Mouse (Mus musculus): ENCODE measurements at regions not wholly inside any gene's neighbourhood (a gene's known extent, or its start where the extent isn't known, plus 50 kb on each side); places are given as distances from the start of the nearest gene placed in this dataset.
"Not testable (repeated sequence)": the region's sequence is repeated elsewhere in the genome, so short reads cannot be mapped to it uniquely, and the experiment has no call there.

GRCm38 (mm10) chr9:92836156-92836555 is 294.1 kb downstream of the Plod2 start:
- not testable (repeated sequence) for DNase-seq (ENCODE audit: extremely low spot score in 1 of 2, low spot score in 1 of 2)

DNA sequence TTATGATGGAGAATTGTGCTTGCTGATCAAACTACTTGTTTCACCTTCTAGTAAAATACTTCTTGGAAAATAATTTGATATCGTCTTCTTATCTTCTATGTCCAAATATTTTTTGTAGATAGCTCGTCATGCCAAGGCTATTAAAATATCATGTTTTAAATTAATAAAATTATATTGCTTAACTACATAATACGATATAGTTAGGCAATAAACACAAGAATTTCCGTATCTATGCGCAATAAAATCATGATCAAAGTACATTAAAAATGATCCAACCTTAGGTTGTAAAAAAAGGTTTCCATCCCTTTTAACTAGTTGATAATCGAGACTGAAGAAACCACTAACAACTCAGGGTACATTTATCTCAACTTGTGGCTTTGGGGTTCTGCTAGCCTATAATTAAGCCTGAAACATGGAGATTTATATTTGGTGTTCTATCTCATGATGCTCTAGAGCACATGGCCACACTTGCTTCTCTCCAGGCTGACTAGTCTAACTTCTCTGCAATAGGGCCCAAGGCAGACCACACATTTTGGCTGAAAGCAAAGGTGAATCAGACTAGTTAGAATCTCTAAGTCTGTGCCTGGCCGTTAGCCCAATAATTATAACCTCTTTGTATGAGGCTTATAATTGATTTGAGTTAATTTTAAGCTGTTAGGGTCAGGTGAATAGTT is 314.5 kb downstream of the Plod2 start:
- DNase-seq (ENCODE audit: extremely low spot score in 1 of 2, low spot score in 1 of 2) = no peak

DNA sequence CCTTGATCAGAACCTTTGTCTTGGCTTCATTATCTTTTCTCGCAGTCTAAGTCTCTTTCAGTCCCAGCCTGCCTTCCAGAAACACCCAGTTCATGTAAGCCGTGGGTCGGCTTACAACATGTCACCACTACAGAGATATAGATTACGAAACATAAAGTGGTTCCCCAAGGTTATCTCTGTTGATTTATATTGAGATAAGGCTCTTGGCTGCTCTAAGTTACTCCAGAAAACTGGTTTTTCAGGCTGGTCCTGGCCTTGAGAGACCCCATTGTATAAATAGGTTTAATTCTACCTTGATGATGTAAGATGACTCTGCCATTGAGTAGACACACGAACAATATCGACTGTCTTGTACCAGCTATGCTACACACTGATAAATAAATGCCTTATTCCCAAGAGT is 323.8 kb downstream of the Plod2 start:
- DNase-seq (ENCODE audit: extremely low spot score in 1 of 2, low spot score in 1 of 2) = no peak

GRCm38 (mm10) chr9:92878589-92878988 is 336.6 kb downstream of the Plod2 start:
- peak; percentile 10 to 84 for DNase-seq (ENCODE audit: extremely low spot score in 1 of 2, low spot score in 1 of 2)

DNA sequence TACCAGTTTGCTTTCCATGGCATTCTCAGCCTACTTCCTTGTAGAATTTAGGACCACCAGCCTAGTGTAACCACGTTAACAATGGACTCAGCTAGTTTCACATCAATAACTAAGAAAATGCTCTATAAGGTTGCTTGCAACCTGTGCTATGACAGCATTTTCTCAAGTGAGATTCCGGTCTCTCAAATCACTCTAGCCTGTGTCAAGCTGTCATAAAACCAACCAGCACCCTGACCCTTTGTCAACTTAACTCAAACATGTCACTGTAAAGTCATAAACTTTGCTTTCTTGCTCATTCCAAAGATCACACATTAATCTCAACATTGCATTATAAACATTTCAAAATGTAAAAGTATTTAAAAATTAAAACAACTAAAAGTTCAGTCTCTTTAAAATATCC is 337.8 kb downstream of the Plod2 start:
- no peak for DNase-seq (ENCODE audit: extremely low spot score in 1 of 2, low spot score in 1 of 2)

GRCm38 (mm10) chr9:92882251-92882832 is 340.3 kb downstream of the Plod2 start:
- DNase-seq (ENCODE audit: extremely low spot score in 1 of 2, low spot score in 1 of 2) = no peak

GRCm38 (mm10) chr9:92890063-92890462 is 348.0 kb downstream of the Plod2 start:
- no peak for DNase-seq (ENCODE audit: extremely low spot score in 1 of 2, low spot score in 1 of 2)

GRCm38 (mm10) chr9:92899733-92900132 is 357.7 kb downstream of the Plod2 start:
- peak; percentile 9 to 70 for DNase-seq (ENCODE audit: extremely low spot score in 1 of 2, low spot score in 1 of 2)

DNA sequence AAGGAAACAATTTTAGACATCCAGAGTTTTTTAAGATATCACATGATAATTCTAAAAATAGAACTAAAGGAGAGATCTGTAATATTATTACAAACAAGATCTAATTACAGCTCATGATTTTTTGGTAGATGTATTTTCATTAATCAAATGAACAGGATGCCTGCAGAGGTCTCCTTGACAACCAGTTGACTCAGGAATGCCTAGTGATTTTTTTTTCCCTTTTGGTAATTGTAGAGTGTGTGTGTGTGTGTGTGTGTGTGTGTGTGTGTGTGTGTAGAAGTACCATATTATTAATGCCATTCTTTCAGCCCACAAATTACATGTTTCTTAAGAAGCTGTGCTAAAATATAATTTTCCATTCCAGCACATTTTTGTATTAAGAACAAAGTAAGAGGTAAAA is 365.1 kb downstream of the Plod2 start:
- no peak for DNase-seq (ENCODE audit: extremely low spot score in 1 of 2, low spot score in 1 of 2)

GRCm38 (mm10) chr9:92919396-92919795 is 377.4 kb downstream of the Plod2 start:
- DNase-seq (ENCODE audit: extremely low spot score in 1 of 2, low spot score in 1 of 2) = peak; percentile 31 to 39

DNA sequence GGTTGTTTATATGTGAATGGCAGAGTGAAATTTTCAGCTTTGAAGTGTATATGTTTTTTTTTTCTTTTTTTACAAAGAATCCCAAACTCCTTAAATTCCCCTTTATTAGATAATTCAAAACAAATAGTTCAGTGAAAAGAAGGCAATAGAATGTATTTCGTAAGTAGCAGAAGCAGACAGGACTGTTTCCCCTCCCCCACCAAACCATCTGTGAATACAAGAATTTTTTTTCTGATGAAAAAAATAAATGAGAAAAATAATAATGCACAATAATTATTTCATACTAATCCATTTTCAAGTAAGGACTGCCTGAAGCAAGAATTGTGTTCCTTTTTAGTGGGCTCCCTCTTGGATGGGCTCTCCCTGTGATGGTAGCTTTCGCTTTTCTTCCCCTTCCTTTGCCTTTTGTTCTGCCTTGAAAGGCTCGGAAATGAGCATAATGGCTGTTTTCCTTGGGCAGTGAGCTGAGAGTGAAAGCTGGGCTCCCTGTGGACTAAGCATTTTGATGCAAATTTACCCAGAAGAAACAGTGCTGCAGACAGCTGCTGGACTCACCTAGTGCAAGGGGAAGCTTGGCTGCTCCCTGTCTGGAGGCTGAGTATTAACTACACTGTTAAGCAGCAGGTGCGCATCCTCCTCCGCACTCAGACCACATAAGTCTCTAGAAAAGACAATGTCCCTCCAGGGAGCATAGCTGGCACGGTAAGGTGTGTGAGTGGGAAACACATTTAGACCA is 388.4 kb downstream of the Plod2 start:
- peak; percentile 3 to 30 for DNase-seq (ENCODE audit: extremely low spot score in 1 of 2, low spot score in 1 of 2)

GRCm38 (mm10) chr9:92937802-92938201 is 395.8 kb downstream of the Plod2 start:
- peak; percentile 33 to 48 for DNase-seq (ENCODE audit: extremely low spot score in 1 of 2, low spot score in 1 of 2)

GRCm38 (mm10) chr9:92950092-92950491 is 408.1 kb downstream of the Plod2 start:
- DNase-seq (ENCODE audit: extremely low spot score in 1 of 2, low spot score in 1 of 2) = no peak

- no peak for DNase-seq (ENCODE audit: extremely low spot score in 1 of 2, low spot score in 1 of 2)
Measured at GRCm38 (mm10) chr9:92963275-92963674, 421.3 kb downstream of the Plod2 start.

DNA sequence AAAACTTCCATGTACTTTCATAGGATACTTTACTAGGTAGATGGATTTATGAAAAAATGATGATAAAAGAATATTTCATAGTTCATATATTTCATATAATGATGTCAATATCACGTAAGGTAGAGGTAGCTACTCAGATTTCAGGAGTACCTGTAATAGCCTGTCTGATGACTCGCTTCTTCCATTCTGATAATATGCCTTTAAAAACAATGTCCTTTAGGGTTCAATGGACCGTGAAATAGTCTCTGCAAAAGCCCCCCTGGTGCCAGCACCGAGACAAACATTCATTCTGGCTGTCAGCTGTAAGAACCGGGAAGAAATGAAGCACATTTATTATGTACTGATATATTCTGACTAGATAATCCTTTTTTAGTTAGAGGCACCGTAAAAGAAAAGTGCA is 449.7 kb downstream of the Plod2 start:
- DNase-seq (ENCODE audit: extremely low spot score in 1 of 2, low spot score in 1 of 2) = no peak

DNA sequence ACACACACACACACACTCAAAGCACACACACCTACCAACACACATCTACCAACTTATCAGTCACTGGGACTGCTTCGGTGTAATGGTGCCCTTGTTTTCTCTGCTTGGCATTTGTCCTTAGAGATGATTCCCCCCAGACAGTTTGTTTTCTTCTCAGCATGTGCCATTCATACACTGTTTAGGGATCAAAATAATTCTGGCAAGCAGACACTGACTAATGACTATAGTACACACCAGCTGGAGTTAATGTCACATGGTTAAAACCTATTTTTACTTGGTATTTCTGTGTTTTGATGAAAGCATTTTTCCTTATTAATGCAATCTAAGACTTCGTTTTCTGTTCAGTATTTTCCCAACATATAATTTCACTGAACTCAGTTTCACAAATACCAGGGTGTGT is 454.1 kb downstream of the Plod2 start:
- DNase-seq (ENCODE audit: extremely low spot score in 1 of 2, low spot score in 1 of 2) = peak in 1 of 2 experiments; percentile 9

- DNase-seq (ENCODE audit: extremely low spot score in 1 of 2, low spot score in 1 of 2) = no peak
Measured at GRCm38 (mm10) chr9:93005182-93005953, 463.3 kb downstream of the Plod2 start.

- peak in 1 of 2 experiments; percentile 22 for DNase-seq (ENCODE audit: extremely low spot score in 1 of 2, low spot score in 1 of 2)
Measured at GRCm38 (mm10) chr9:93008511-93009302, 466.7 kb downstream of the Plod2 start.

DNA sequence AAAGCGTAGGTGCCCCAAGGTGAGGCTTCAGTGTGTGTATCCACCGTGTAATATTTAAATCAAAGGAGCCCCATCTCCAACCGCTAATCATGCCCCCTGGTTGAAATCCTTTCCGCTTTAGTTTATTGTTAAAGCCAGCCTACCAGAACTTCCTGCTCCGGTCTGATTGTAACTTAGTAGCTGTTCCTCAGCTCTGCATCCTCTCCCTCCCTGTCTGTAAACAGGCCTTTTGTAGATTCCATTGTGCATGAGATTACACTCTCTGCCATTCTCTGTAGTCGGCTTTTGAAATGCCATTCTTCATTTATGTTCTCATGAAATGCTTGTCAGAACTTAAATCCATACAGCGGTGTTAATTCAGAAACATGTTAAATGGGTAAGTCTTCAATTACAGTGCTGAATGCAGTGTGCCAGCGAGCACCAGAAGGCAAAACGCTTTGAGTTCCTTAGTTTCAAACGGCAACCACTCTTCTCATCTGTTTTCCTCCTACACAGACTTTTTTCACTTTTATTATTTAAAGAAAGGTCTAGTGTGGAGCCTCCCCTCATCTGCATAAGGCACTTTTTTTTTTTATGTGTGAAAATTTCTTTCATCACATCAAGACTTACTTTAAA is 502.4 kb downstream of the Plod2 start:
- peak in 1 of 2 experiments; percentile 26 for DNase-seq (ENCODE audit: extremely low spot score in 1 of 2, low spot score in 1 of 2)

GRCm38 (mm10) chr9:93072140-93072539 is 530.1 kb downstream of the Plod2 start:
- DNase-seq (ENCODE audit: extremely low spot score in 1 of 2, low spot score in 1 of 2) = no peak

Measured in frontal cortex, adult 2 months (tissue).